Mouse (Mus musculus) small intestine, adult 2 months (tissue): ENCODE data around the gene Cbln3.

Experiments
- CTCF ChIP-seq: fragments of 200-500 bp; IDR thresholded peaks from 2 replicates; pipeline ENCODE4 v1.5.1; 2012; ENCODE audit warnings: low read depth, mild to moderate bottlenecking, control low read depth, inconsistent platforms, low read length, moderate library complexity, mixed read lengths; ENCODE audit not compliant: insufficient replicate concordance, insufficient read length; ENCODE audit errors: extremely low read depth
- POLR2A ChIP-seq: fragments of 200-500 bp; IDR thresholded peaks from 2 replicates; pipeline ENCODE4 v1.6.1; 2012; ENCODE audit warnings: low read depth, mild to moderate bottlenecking, control low read depth, inconsistent platforms, low read length, moderate library complexity

- TF ChIP-seq CTCF (peak; percentile 89; the same call in 1 of the 2 replicates), POLR2A (no peak)
Measured at GRCm38 (mm10) chr14:55879623-55880022, 4.6 kb downstream of the Cbln3 start.
